Mouse (Mus musculus) MEL (cell line): Measurements from ENCODE around the gene Ppard.

ENCODE experiments used
- EP300 ChIP-seq, 2 experiments: IDR thresholded peaks; 2 replicates each; pipeline ENCODE4 v1.6.1; 2011; ENCODE audit warnings: improper control_type of control experiment in 2 of 2, low read length in 2 of 2, low read depth in 1 of 2, mild to moderate bottlenecking in 1 of 2
- GATA1 ChIP-seq: IDR thresholded peaks from 2 replicates; pipeline ENCODE4 v1.6.1; 2011; ENCODE audit warnings: low read depth, low read length, improper control_type of control experiment
- JUND ChIP-seq: IDR thresholded peaks from 2 replicates; pipeline ENCODE4 v1.6.1; 2011; ENCODE audit warnings: low read depth, mild to moderate bottlenecking, improper control_type of control experiment, low read length
- MXI1 ChIP-seq: IDR thresholded peaks from 2 replicates; pipeline ENCODE4 v1.6.1; 2011; ENCODE audit warnings: mild to moderate bottlenecking, low read depth, low read length, improper control_type of control experiment
- MYC ChIP-seq: IDR thresholded peaks from 2 replicates; pipeline ENCODE4 v1.6.1; 2011; ENCODE audit warnings: low read depth, mild to moderate bottlenecking, low read length, improper control_type of control experiment, moderate library complexity
- NELFE ChIP-seq: IDR thresholded peaks from 2 replicates; pipeline ENCODE4 v1.6.1; 2011; ENCODE audit warnings: low read depth, low read length, improper control_type of control experiment
- RCOR1 ChIP-seq: IDR thresholded peaks from 2 replicates; pipeline ENCODE4 v1.6.1; 2012; ENCODE audit warnings: low read depth, mild to moderate bottlenecking, inconsistent platforms, low read length, improper control_type of control experiment
- TCF12 ChIP-seq: IDR thresholded peaks from 2 replicates; pipeline ENCODE4 v1.6.1; 2014; ENCODE audit warnings: low read depth, mild to moderate bottlenecking, inconsistent platforms, low read length, improper control_type of control experiment, moderate library complexity
- ZKSCAN1 ChIP-seq: IDR thresholded peaks from 2 replicates; pipeline ENCODE4 v1.6.1; 2012; ENCODE audit warnings: low read depth, mild to moderate bottlenecking, inconsistent platforms, low read length, improper control_type of control experiment, moderate library complexity

- TF ChIP-seq MYC: no peak
- no peak for TF ChIP-seq ZKSCAN1
- TF ChIP-seq GATA1: no peak
- no peak for TF ChIP-seq NELFE
- TF ChIP-seq EP300 (IDR thresholded peaks at IDR 0.05; ENCODE audit: low read depth in 1 of 2, low read length in 2 of 2): no peak
- no peak for TF ChIP-seq JUND
- no peak for TF ChIP-seq TCF12
- no peak for TF ChIP-seq MXI1
- TF ChIP-seq RCOR1: no peak
Measured at GRCm38 (mm10) chr17:28345882-28346281, 113.4 kb downstream of the Ppard start.
